Mouse (Mus musculus) CH12.LX (cell line): ENCODE data around the gene Dab1. TPM values are rescaled to one million over a fixed set of nuclear protein-coding genes. Genes with fewer than 3 reads are reported as not detected.

ENCODE experiments used
- DNase-seq: peaks from one replicate; pipeline ENCODE4 v3.0.0-alpha.2; 2013; ENCODE audit errors: extremely low read depth
- H3K27ac ChIP-seq: 2 replicates; pipeline ENCODE4 v1.5.1; 2012; ENCODE audit warnings: low read depth, mild to moderate bottlenecking, control low read depth, moderate library complexity; ENCODE audit not compliant: insufficient read depth
- H3K27me3 ChIP-seq: replicated peaks from 2 replicates; pipeline ENCODE3; 2012; ENCODE audit warnings: inconsistent platforms
- H3K36me3 ChIP-seq, 2 experiments: replicated peaks in 1 of 2; 2 replicates each; pipeline versions ENCODE3 to v1.6.1; 2012; ENCODE audit warnings: inconsistent platforms in 1 of 2, low read length in 1 of 2, mild to moderate bottlenecking in 1 of 2, mixed read lengths in 1 of 2, moderate library complexity in 1 of 2; ENCODE audit not compliant: control insufficient read depth in 1 of 2, insufficient read depth in 1 of 2
- H3K4me1 ChIP-seq, 2 experiments: 2 replicates each; pipeline ENCODE4 v1.6.1; 2012; ENCODE audit warnings: inconsistent platforms in 1 of 2, moderate library complexity in 1 of 2; ENCODE audit not compliant: insufficient read depth in 2 of 2, control insufficient read depth in 1 of 2
- H3K4me2 ChIP-seq: 2 replicates; pipeline ENCODE4 v1.6.1; 2012; ENCODE audit warnings: low read depth, mild to moderate bottlenecking, control low read depth; ENCODE audit not compliant: poor library complexity, insufficient read depth, severe bottlenecking
- H3K4me3 ChIP-seq, 3 experiments: fragments of 150-350 bp in 1 of 3; sonication (generic) in 1 of 3; replicated peaks in 1 of 3; 2 replicates each; pipeline versions ENCODE3 to v1.5.1; 2011 to 2012; ENCODE audit warnings: low read depth in 2 of 3, low read length in 2 of 3, mild to moderate bottlenecking in 2 of 3, moderate library complexity in 2 of 3, control low read depth in 1 of 3, improper control_type of control experiment in 1 of 3, inconsistent platforms in 1 of 3, mixed read lengths in 1 of 3; ENCODE audit not compliant: poor library complexity in 1 of 3
- H3K79me2 ChIP-seq: replicated peaks from 2 replicates; pipeline ENCODE4 v1.6.1; 2012; ENCODE audit warnings: mild to moderate bottlenecking, moderate library complexity; ENCODE audit not compliant: control insufficient read depth, poor library complexity, insufficient read depth, severe bottlenecking; ENCODE audit errors: extremely low read depth
- H3K9ac ChIP-seq: 2 replicates; pipeline ENCODE4 v1.6.1; 2012; ENCODE audit warnings: low read depth, mild to moderate bottlenecking, control low read depth, moderate library complexity; ENCODE audit not compliant: insufficient read depth
- H3K9me3 ChIP-seq: replicated peaks from 2 replicates; pipeline ENCODE3; 2012; ENCODE audit warnings: low read length, inconsistent platforms, mixed read lengths
- BHLHE40 ChIP-seq: IDR thresholded peaks from 2 replicates; pipeline ENCODE4 v1.6.1; 2011; ENCODE audit warnings: mild to moderate bottlenecking, low read depth, low read length, improper control_type of control experiment
- CHD1 ChIP-seq: IDR thresholded peaks from 2 replicates; pipeline ENCODE4 v1.6.1; 2012; ENCODE audit warnings: low read depth, low read length, improper control_type of control experiment, inconsistent platforms
- CHD2 ChIP-seq: IDR thresholded peaks from 2 replicates; pipeline ENCODE4 v1.6.1; 2011; ENCODE audit warnings: low read length, improper control_type of control experiment
- CTCF ChIP-seq, 2 experiments: IDR thresholded peaks in 1 of 2; conservative IDR thresholded peaks in 1 of 2; 2 replicates each; pipeline ENCODE4 v1.5.1; 2011 to 2012; ENCODE audit warnings: low read depth in 2 of 2, low read length in 2 of 2, improper control_type of control experiment in 1 of 2, inconsistent platforms in 1 of 2, mild to moderate bottlenecking in 1 of 2, moderate library complexity in 1 of 2
- E2F4 ChIP-seq: IDR thresholded peaks from 2 replicates; pipeline ENCODE4 v1.6.1; 2011; ENCODE audit warnings: low read depth, low read length, improper control_type of control experiment; ENCODE audit not compliant: insufficient replicate concordance
- ELF1 ChIP-seq: IDR thresholded peaks from 2 replicates; pipeline ENCODE4 v1.6.1; 2014; ENCODE audit warnings: low read depth, mild to moderate bottlenecking, inconsistent platforms, low read length, improper control_type of control experiment
- GABPA ChIP-seq: IDR thresholded peaks from 2 replicates; pipeline ENCODE4 v1.6.1; 2012; ENCODE audit warnings: low read depth, low read length, improper control_type of control experiment, inconsistent platforms; ENCODE audit not compliant: insufficient replicate concordance
- HCFC1 ChIP-seq: IDR thresholded peaks from 2 replicates; pipeline ENCODE4 v1.6.1; 2012; ENCODE audit warnings: low read depth, mild to moderate bottlenecking, inconsistent platforms, low read length, improper control_type of control experiment
- IRF4 ChIP-seq: IDR thresholded peaks from 2 replicates; pipeline ENCODE4 v1.6.1; 2014; ENCODE audit warnings: low read depth, mild to moderate bottlenecking, inconsistent platforms, low read length, improper control_type of control experiment
- JUND ChIP-seq: conservative IDR thresholded peaks from 2 replicates; pipeline ENCODE4 v1.6.1; 2011; ENCODE audit warnings: low read depth, low read length, improper control_type of control experiment
- KAT2A ChIP-seq: IDR thresholded peaks from 2 replicates; pipeline ENCODE4 v1.6.1; 2012; ENCODE audit warnings: low read length, improper control_type of control experiment, inconsistent platforms; ENCODE audit not compliant: insufficient replicate concordance
- MAX ChIP-seq: IDR thresholded peaks from 2 replicates; pipeline ENCODE4 v1.6.1; 2011; ENCODE audit warnings: low read length, improper control_type of control experiment
- MEF2A ChIP-seq: IDR thresholded peaks from 2 replicates; pipeline ENCODE4 v1.6.1; 2014; ENCODE audit warnings: low read depth, mild to moderate bottlenecking, inconsistent platforms, low read length, improper control_type of control experiment, borderline replicate concordance
- POLR2A ChIP-seq: IDR thresholded peaks from 2 replicates; pipeline ENCODE4 v1.6.1; 2011; ENCODE audit warnings: low read depth, mild to moderate bottlenecking, improper control_type of control experiment, low read length
- RAD21 ChIP-seq: IDR thresholded peaks from 2 replicates; pipeline ENCODE4 v1.6.1; 2011; ENCODE audit warnings: low read depth, mild to moderate bottlenecking, low read length, improper control_type of control experiment, moderate library complexity
- RCOR1 ChIP-seq: conservative IDR thresholded peaks from 2 replicates; pipeline ENCODE4 v1.6.1; 2012; ENCODE audit warnings: low read depth, mild to moderate bottlenecking, inconsistent platforms, low read length, improper control_type of control experiment
- SMC3 ChIP-seq: IDR thresholded peaks from 2 replicates; pipeline ENCODE4 v1.6.1; 2011; ENCODE audit warnings: low read depth, low read length, improper control_type of control experiment
- TBP ChIP-seq: conservative IDR thresholded peaks from 2 replicates; pipeline ENCODE4 v1.6.1; 2011; ENCODE audit warnings: low read depth, low read length, improper control_type of control experiment
- UBTF ChIP-seq: IDR thresholded peaks from 2 replicates; pipeline ENCODE4 v1.6.1; 2012; ENCODE audit warnings: low read depth, mild to moderate bottlenecking, inconsistent platforms, low read length, improper control_type of control experiment, moderate library complexity
- USF2 ChIP-seq: conservative IDR thresholded peaks from 2 replicates; pipeline ENCODE4 v1.6.1; 2011; ENCODE audit warnings: low read depth, low read length, improper control_type of control experiment
- ZC3H11A ChIP-seq: IDR thresholded peaks from 2 replicates; pipeline ENCODE4 v1.6.1; 2012; ENCODE audit warnings: low read depth, mild to moderate bottlenecking, inconsistent platforms, low read length, improper control_type of control experiment
- ZMIZ1 ChIP-seq: IDR thresholded peaks from 2 replicates; pipeline ENCODE4 v1.6.1; 2012; ENCODE audit warnings: low read depth, mild to moderate bottlenecking, inconsistent platforms, low read length, improper control_type of control experiment
- ZNF384 ChIP-seq: IDR thresholded peaks from 2 replicates; pipeline ENCODE4 v1.6.1; 2012; ENCODE audit warnings: low read depth, low read length, improper control_type of control experiment, inconsistent platforms
- dilution Hi-C: fragments of 300-500 bp; cut with MboI; formaldehyde crosslinking; loops from 2 replicates; pipeline ENCODE4 v1.14.3; 2020; ENCODE audit warnings: low sequenced_read_pairs; ENCODE audit not compliant: extremely low pct_unique_long_range_greater_than_20kb, extremely low pct_ligation_motif_present
- in situ Hi-C: fragments of 300-500 bp; cut with MboI; formaldehyde crosslinking; loops from 3 replicates; pipeline ENCODE4 v1.14.3; 2019; ENCODE audit warnings: low sequenced_read_pairs, low pct_ligation_motif_present, low pct_unique_long_range_greater_than_20kb, mixed read lengths
- polyA plus RNA-seq: library from polyadenylated mRNA; unstranded; fragments of >175 nt; gene quantifications from 2 replicates; pipeline ENCODE4 v1.2.1, GENCODE M21; 2012; ENCODE audit warnings: low read depth; ENCODE audit not compliant: insufficient read length
- total RNA-seq, 2 experiments: library from RNA; depleted of rRNA; stranded (reverse); fragments of 300-350 nt in 1 of 2; fragments of >200 nt in 1 of 2; gene quantifications; 2 replicates each; pipeline ENCODE4 v1.2.3; 2012 to 2014

Dab1 gene
- total RNA-seq (2012; rRNA removed) (not detected in 2 replicates), total RNA-seq (2014; rRNA removed) (not detected in 2 replicates), polyA plus RNA-seq (not detected in 2 replicates)

GRCm38 (mm10) chr4:103619321-103619945 lies at the start of gene Dab1:
Gene Dab1 (plus strand): TSS chr4:103619359.
- Histone ChIP-seq H3K79me2 (no peaks in the 10 kb centered on the region), H3K4me3 (no peak within 1 kb of the TSS), H3K9me3 (peaks cover 81% of the 10 kb centered on the region), H3K27ac (no peak within 1 kb of the TSS), H3K4me1 (no peaks in the 10 kb centered on the region), H3K9ac (no peak within 1 kb of the TSS), H3K4me2 (no peak within 1 kb of the TSS), H3K36me3 (no peaks in the 10 kb centered on the region), H3K27me3 (no peaks in the 10 kb centered on the region)
- in situ Hi-C loops: no loop called here
- no peak for TF ChIP-seq UBTF
- no peak for TF ChIP-seq USF2
- no peak for TF ChIP-seq CTCF (conservative IDR thresholded peaks at IDR 0.05 in 1 of 2, IDR thresholded peaks at IDR 0.05 in 1 of 2; ENCODE audit: low read depth in 2 of 2, low read length in 2 of 2)
- TF ChIP-seq IRF4: no peak
- TF ChIP-seq MEF2A: no peak
- TF ChIP-seq ZNF384: no peak
- no peak for TF ChIP-seq TBP
- no peak for TF ChIP-seq ZMIZ1
- dilution Hi-C loops: no loop called here
- no peak for DNase-seq

GRCm38 (mm10) chr4:103571721-103572352 lies 47.3 kb upstream of the Dab1 start:
- dilution Hi-C loops (no loop called here), in situ Hi-C loops (no loop called here)
- H3K9ac ChIP-seq: no peak overlapping the region
- no peak overlapping the region for H3K4me3 ChIP-seq
- TF ChIP-seq MAX (no peak), ZC3H11A (no peak), ELF1 (no peak), SMC3 (no peak), HCFC1 (no peak), RCOR1 (no peak), RAD21 (no peak), JUND (no peak), KAT2A (no peak), USF2 (no peak), IRF4 (no peak), E2F4 (no peak), CHD2 (no peak), POLR2A (no peak), UBTF (no peak), CHD1 (no peak), MEF2A (no peak), BHLHE40 (no peak), GABPA (no peak)
- no peaks in the 10 kb centered on the region for H3K27me3 ChIP-seq
- peaks cover 74% of the 10 kb centered on the region for H3K9me3 ChIP-seq
- no peaks in the 10 kb centered on the region for H3K79me2 ChIP-seq
- no peaks in the 10 kb centered on the region for H3K4me1 ChIP-seq
- H3K36me3 ChIP-seq: no peaks in the 10 kb centered on the region
- no peak overlapping the region for H3K27ac ChIP-seq
- H3K4me2 ChIP-seq: no peak overlapping the region
- DNase-seq: no peak
